Mouse (Mus musculus): ENCODE measurements around the gene Dnajc28. TPM values are rescaled to one million over a fixed set of nuclear protein-coding genes. Genes with fewer than 3 reads are reported as not detected.

Dnajc28 gene
- polyA plus RNA-seq (2012; rRNA removed), result 0.39 and 0.42 TPM in 2 replicates

DNA sequence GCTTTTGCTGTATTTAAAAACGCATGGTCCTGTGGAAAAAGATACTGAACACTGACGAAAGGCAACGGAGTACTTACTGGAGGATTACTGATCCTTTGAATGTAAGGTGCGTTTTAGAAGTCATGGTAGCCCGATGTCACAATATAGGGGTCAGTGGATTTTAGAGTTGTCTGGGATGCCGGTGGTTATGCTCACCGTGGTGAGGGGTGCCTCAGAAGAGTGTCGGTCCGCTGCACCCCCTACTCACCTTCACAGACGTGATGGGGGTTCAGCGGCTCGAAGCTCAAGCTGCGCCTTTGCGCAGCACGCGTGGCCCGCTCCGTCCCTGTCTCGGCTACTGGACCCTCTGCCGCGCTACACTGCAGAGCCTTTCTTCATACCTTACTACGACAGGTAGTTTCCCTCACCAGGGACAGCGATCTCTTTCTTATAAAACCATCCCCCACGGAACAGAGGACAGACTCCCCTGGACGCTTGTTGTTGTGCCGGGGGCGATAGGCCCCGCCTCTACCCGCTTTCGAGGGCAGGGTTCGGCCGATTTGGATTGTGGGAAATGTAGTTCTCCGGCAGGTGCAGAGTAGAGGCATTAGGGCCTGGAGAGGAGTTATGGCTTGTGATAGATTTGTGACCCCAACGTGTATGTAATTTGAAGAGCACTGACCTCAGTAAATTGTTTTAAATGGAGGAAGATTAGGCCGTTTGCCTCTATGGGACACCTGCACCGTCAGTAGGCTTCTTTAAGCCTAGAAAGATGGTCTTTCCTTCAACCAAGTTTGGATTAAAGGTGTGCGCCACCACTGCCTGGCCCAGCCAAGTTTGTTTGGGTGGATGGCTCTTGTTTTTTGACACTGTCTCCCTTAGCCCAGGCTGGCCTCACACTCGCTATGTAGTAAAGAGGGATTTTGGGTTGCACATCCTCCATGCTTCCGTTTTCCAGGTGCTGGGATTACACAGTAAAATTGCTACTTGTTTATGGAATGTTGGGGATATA lies at the start of gene Dnajc28:
TSS of gene Dnajc28 (minus strand) at position 516 of the 991 bp plus-strand sequence.
- peak; percentile 50 to 82 for DNase-seq (ENCODE audit: low read depth in 1 of 2, low spot score in 2 of 2)
- Histone ChIP-seq H3K36me3 (ENCODE audit: control insufficient read depth, insufficient read depth, low read length) (peaks cover 11% of the 10 kb centered on the region), H3K27me3 (ENCODE audit: control insufficient read depth, insufficient read depth, low read length) (no peaks in the 10 kb centered on the region), H3K4me3 (ENCODE audit: extremely low read depth, insufficient read depth, insufficient read length) (peak within 1 kb of the TSS; percentile 83), H3K27ac (ENCODE audit: insufficient read depth, low read length) (no peak within 1 kb of the TSS), H3K4me1 (ENCODE audit: control insufficient read depth, insufficient read depth, insufficient read length) (peaks cover 3% of the 10 kb centered on the region; the same call in 1 of the 2 replicates)
- TF ChIP-seq POLR2A (IDR thresholded peaks at IDR 0.05; ENCODE audit: low read depth, low read length), result no peak; the same call in 1 of the 2 replicates
- TF ChIP-seq CTCF (IDR thresholded peaks at IDR 0.05; ENCODE audit: extremely low read depth, insufficient read depth, insufficient read length, insufficient replicate concordance), result no peak
- WGBS, result 12% methylated on average over 39 of the region's 39 CpGs

DNA sequence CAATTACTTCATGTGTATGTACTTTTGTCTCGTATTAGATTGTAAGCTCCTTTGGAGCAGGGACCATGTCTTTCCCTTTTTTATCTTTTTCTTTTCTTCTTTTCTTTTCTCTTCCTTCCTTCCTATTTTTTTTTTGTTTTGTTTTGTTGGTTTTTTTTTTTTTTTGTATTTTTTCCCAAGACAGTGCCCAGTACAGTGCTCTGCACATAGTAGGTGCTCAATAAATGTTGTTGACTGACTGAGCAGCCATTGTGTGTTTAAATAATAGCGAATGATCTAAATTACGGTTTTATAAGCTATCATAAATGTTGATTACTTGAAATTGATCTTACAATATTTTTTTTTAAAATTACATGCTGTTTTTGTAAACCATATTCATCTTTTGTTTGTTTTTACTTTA lies 45.0 kb upstream of the Dnajc28 start:
- 95% methylated on average over 3 of the region's 3 CpGs for WGBS
- DNase-seq (ENCODE audit: low read depth in 1 of 2, low spot score in 2 of 2), result no peak
- no peaks in the 10 kb centered on the region; the same call in 1 of the 2 replicates for H3K4me1 ChIP-seq (ENCODE audit: control insufficient read depth, insufficient read depth, insufficient read length)
- peaks cover 59% of the 10 kb centered on the region for H3K36me3 ChIP-seq (ENCODE audit: control insufficient read depth, insufficient read depth, low read length)
- H3K27me3 ChIP-seq (ENCODE audit: control insufficient read depth, insufficient read depth, low read length), result no peaks in the 10 kb centered on the region
- no peak overlapping the region for H3K27ac ChIP-seq (ENCODE audit: insufficient read depth, low read length)
- no peak for TF ChIP-seq CTCF (IDR thresholded peaks at IDR 0.05; ENCODE audit: extremely low read depth, insufficient read depth, insufficient read length, insufficient replicate concordance)
- TF ChIP-seq POLR2A (IDR thresholded peaks at IDR 0.05; ENCODE audit: low read depth, low read length), result no peak
- no peak overlapping the region for H3K4me3 ChIP-seq (ENCODE audit: extremely low read depth, insufficient read depth, insufficient read length)

DNA sequence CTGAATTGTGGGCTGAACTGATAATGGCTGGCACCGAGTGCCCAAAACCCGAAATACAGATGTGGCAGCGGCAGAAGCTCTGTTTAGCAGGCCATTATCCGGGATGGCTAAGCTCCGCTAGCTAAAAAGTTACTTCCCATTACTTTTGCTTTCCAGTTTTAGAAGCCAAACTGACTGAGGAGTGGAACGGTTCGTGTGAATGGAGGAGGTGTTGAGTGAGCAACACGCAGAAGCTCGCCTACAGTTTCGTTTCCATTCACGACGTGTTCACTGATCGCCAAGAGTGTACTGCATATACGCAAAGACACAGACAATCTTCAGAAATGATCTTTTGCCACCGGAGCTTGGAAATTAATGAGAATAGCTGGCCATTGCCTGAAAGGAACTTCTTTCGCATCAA lies 43.5 kb upstream of the Dnajc28 start:
- TF ChIP-seq POLR2A (IDR thresholded peaks at IDR 0.05; ENCODE audit: low read depth, low read length), result no peak
- TF ChIP-seq CTCF (IDR thresholded peaks at IDR 0.05; ENCODE audit: extremely low read depth, insufficient read depth, insufficient read length, insufficient replicate concordance), result no peak

DNA sequence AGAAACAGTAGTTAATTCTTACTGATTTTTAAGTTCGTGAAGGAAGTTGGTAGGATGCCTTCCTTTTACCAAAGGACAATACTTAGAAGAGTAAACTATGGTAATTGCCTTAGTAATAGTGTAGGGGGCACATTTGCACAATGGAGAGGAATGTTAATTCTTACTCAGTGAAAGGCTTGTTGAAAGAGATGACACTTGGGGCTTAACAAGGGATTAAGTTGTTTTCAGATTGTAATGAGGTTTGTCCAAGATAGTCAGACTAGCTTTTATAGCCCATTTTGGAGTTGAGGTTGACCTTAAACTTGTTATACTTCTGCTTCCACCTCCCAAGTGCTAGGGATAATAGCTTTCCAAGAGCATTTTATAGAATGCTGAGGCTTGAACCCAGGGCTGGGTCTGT lies 42.6 kb upstream of the Dnajc28 start:
- Histone ChIP-seq H3K36me3 (ENCODE audit: control insufficient read depth, insufficient read depth, low read length) (peaks cover 66% of the 10 kb centered on the region), H3K4me3 (ENCODE audit: extremely low read depth, insufficient read depth, insufficient read length) (no peak overlapping the region), H3K27me3 (ENCODE audit: control insufficient read depth, insufficient read depth, low read length) (no peaks in the 10 kb centered on the region), H3K27ac (ENCODE audit: insufficient read depth, low read length) (no peak overlapping the region), H3K4me1 (ENCODE audit: control insufficient read depth, insufficient read depth, insufficient read length) (no peaks in the 10 kb centered on the region; the same call in 1 of the 2 replicates)
- no peak for TF ChIP-seq POLR2A (IDR thresholded peaks at IDR 0.05; ENCODE audit: low read depth, low read length)
- no peak for TF ChIP-seq CTCF (IDR thresholded peaks at IDR 0.05; ENCODE audit: extremely low read depth, insufficient read depth, insufficient read length, insufficient replicate concordance)
- DNase-seq (ENCODE audit: low read depth in 1 of 2, low spot score in 2 of 2), result no peak
- 90% methylated on average over 1 of the region's 1 CpGs for WGBS

More for the DNA sequence above, 43.5 kb upstream of the Dnajc28 start:
- no peak for DNase-seq (ENCODE audit: low read depth in 1 of 2, low spot score in 2 of 2)
- H3K4me1 ChIP-seq (ENCODE audit: control insufficient read depth, insufficient read depth, insufficient read length), result no peaks in the 10 kb centered on the region; the same call in 1 of the 2 replicates
- H3K27ac ChIP-seq (ENCODE audit: insufficient read depth, low read length), result no peak overlapping the region
- peaks cover 67% of the 10 kb centered on the region for H3K36me3 ChIP-seq (ENCODE audit: control insufficient read depth, insufficient read depth, low read length)
- WGBS, result 95% methylated on average over 16 of the region's 16 CpGs
- no peaks in the 10 kb centered on the region for H3K27me3 ChIP-seq (ENCODE audit: control insufficient read depth, insufficient read depth, low read length)
- no peak overlapping the region for H3K4me3 ChIP-seq (ENCODE audit: extremely low read depth, insufficient read depth, insufficient read length)

DNA sequence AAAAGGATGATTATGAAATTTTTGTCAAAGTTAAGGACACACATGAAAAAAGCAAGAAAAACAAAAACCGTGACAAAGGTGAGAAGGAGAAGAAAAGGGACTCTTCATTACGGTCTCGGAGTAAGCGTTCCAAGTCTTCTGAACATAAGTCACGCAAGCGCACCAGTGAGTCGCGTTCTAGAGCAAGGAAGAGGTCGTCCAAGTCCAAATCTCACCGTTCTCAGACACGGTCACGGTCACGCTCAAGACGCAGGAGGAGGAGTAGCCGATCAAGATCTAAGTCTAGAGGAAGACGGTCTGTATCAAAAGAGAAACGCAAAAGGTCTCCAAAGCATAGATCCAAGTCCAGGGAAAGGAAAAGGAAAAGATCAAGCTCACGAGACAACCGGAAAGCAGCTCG lies 41.0 kb upstream of the Dnajc28 start:
- Histone ChIP-seq H3K27ac (ENCODE audit: insufficient read depth, low read length) (no peak overlapping the region), H3K27me3 (ENCODE audit: control insufficient read depth, insufficient read depth, low read length) (no peaks in the 10 kb centered on the region), H3K36me3 (ENCODE audit: control insufficient read depth, insufficient read depth, low read length) (peaks cover 72% of the 10 kb centered on the region), H3K4me3 (ENCODE audit: extremely low read depth, insufficient read depth, insufficient read length) (no peak overlapping the region), H3K4me1 (ENCODE audit: control insufficient read depth, insufficient read depth, insufficient read length) (no peaks in the 10 kb centered on the region; the same call in 1 of the 2 replicates)
- TF ChIP-seq POLR2A (IDR thresholded peaks at IDR 0.05; ENCODE audit: low read depth, low read length) (no peak), CTCF (IDR thresholded peaks at IDR 0.05; ENCODE audit: extremely low read depth, insufficient read depth, insufficient read length, insufficient replicate concordance) (no peak)
- 98% methylated on average over 20 of the region's 20 CpGs for WGBS
- DNase-seq (ENCODE audit: low read depth in 1 of 2, low spot score in 2 of 2), result no peak

DNA sequence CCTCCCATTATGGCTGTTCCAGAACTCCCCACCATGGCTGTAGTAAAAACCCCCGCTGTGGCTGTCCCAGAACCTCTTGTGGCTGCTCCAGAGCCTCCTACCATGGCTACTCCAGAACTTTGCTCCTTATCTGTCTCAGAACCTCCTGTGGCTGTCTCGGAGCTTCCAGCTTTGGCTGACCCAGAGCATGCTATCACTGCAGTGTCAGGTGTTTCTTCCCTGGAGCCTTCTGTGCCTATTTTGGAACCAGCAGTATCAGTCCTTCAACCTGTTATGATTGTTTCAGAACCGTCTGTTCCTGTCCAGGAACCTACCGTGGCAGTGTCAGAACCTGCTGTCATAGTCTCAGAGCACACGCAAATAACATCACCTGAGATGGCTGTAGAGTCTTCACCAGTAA lies 39.6 kb upstream of the Dnajc28 start:
- DNase-seq (ENCODE audit: low read depth in 1 of 2, low spot score in 2 of 2), result no peak

More for the DNA sequence above, 39.6 kb upstream of the Dnajc28 start:
- no peak for TF ChIP-seq POLR2A (IDR thresholded peaks at IDR 0.05; ENCODE audit: low read depth, low read length)
- no peak for TF ChIP-seq CTCF (IDR thresholded peaks at IDR 0.05; ENCODE audit: extremely low read depth, insufficient read depth, insufficient read length, insufficient replicate concordance)
- Histone ChIP-seq H3K36me3 (ENCODE audit: control insufficient read depth, insufficient read depth, low read length) (peaks cover 71% of the 10 kb centered on the region), H3K4me1 (ENCODE audit: control insufficient read depth, insufficient read depth, insufficient read length) (no peaks in the 10 kb centered on the region; the same call in 1 of the 2 replicates), H3K27ac (ENCODE audit: insufficient read depth, low read length) (no peak overlapping the region), H3K27me3 (ENCODE audit: control insufficient read depth, insufficient read depth, low read length) (no peaks in the 10 kb centered on the region), H3K4me3 (ENCODE audit: extremely low read depth, insufficient read depth, insufficient read length) (no peak overlapping the region)
- WGBS, result 94% methylated on average over 5 of the region's 5 CpGs

Data from spleen, adult 2 months (tissue).